Mouse (Mus musculus): ENCODE results near the gene Slc12a7. TPM values are rescaled to one million over a fixed set of nuclear protein-coding genes. Genes with fewer than 3 reads are reported as not detected.
"Not testable (repeated sequence)": the region's sequence is repeated elsewhere in the genome, so short reads cannot be mapped to it uniquely, and the experiment has no call there.

Slc12a7 gene
- polyA plus RNA-seq, 1 experiment from 2014 or later: 40.6 TPM

- H3K36me3 ChIP-seq (replicated peaks): no peaks in the 10 kb centered on the region
- no peaks in the 10 kb centered on the region for H3K27me3 ChIP-seq
- H3K27ac ChIP-seq: no peak overlapping the region
- no peaks in the 10 kb centered on the region for H3K9me3 ChIP-seq
- H3K9ac ChIP-seq: no peak overlapping the region
- H3K4me3 ChIP-seq (replicated peaks): no peak overlapping the region
- ATAC-seq (ENCODE audit: low FRiP score): no peak
- no peaks in the 10 kb centered on the region for H3K4me1 ChIP-seq
- no peak overlapping the region for H3K4me2 ChIP-seq
- 79% methylated on average over 9 of the region's 9 CpGs for WGBS
These were observed 31.6 kb upstream of the Slc12a7 start for GRCm38 (mm10) chr13:73701161-73701883.

GRCm38 (mm10) chr13:73702776-73703175, 30.1 kb upstream of the Slc12a7 start:
- Histone ChIP-seq H3K27me3 (no peaks in the 10 kb centered on the region), H3K9me3 (no peaks in the 10 kb centered on the region), H3K36me3 (replicated peaks) (no peaks in the 10 kb centered on the region), H3K4me2 (no peak overlapping the region), H3K4me3 (replicated peaks) (no peak overlapping the region), H3K27ac (no peak overlapping the region), H3K9ac (no peak overlapping the region), H3K4me1 (no peaks in the 10 kb centered on the region)
- 89% methylated on average over 4 of the region's 4 CpGs for WGBS
- ATAC-seq (ENCODE audit: low FRiP score): no peak

- H3K9ac ChIP-seq; H3K27me3 ChIP-seq; H3K27ac ChIP-seq; H3K9me3 ChIP-seq; H3K4me3 ChIP-seq (replicated peaks); H3K4me2 ChIP-seq; H3K36me3 ChIP-seq (replicated peaks); H3K4me1 ChIP-seq; ATAC-seq (ENCODE audit: low FRiP score): not testable (repeated sequence)
- whole genome bisulfite sequencing: 82% methylated on average over 4 of the region's 4 CpGs
These were observed 29.4 kb upstream of the Slc12a7 start for GRCm38 (mm10) chr13:73703486-73703885.

- Histone ChIP-seq H3K4me3 (replicated peaks) (no peak within 1 kb of the TSS), H3K9me3 (no peaks in the 10 kb centered on the region), H3K36me3 (replicated peaks) (no peaks in the 10 kb centered on the region), H3K4me2 (no peak within 1 kb of the TSS), H3K27me3 (no peaks in the 10 kb centered on the region), H3K27ac (no peak within 1 kb of the TSS), H3K9ac (no peak within 1 kb of the TSS), H3K4me1 (no peaks in the 10 kb centered on the region)
- 88% methylated on average over 7 of the region's 7 CpGs for WGBS
- ATAC-seq (ENCODE audit: low FRiP score): no peak
These were observed 28.1 kb upstream of the Slc12a7 start, which contains the start of gene Slc6a19 for GRCm38 (mm10) chr13:73704694-73705325. Gene Slc6a19, minus strand, starts transcription at chr13:73704865.

- H3K4me2 ChIP-seq: no peak overlapping the region
- H3K27me3 ChIP-seq: no peaks in the 10 kb centered on the region; the same call in 1 of the 2 replicates
- H3K9me3 ChIP-seq: no peaks in the 10 kb centered on the region
- H3K9ac ChIP-seq: no peak overlapping the region
- WGBS: 74% methylated on average over 6 of the region's 6 CpGs
- no peaks in the 10 kb centered on the region for H3K4me1 ChIP-seq
- no peaks in the 10 kb centered on the region for H3K36me3 ChIP-seq (replicated peaks)
- no peak overlapping the region for H3K4me3 ChIP-seq (replicated peaks)
- ATAC-seq (ENCODE audit: low FRiP score): no peak
- H3K27ac ChIP-seq: no peak overlapping the region
These were observed 23.4 kb upstream of the Slc12a7 start for GRCm38 (mm10) chr13:73709491-73709890.

GRCm38 (mm10) chr13:73711221-73711620, 21.7 kb upstream of the Slc12a7 start:
- Histone ChIP-seq H3K4me1 (no peaks in the 10 kb centered on the region), H3K27me3 (no peaks in the 10 kb centered on the region; the same call in 1 of the 2 replicates)
- 95% methylated on average over 5 of the region's 5 CpGs for WGBS

GRCm38 (mm10) chr13:73711803-73712202, 21.1 kb upstream of the Slc12a7 start:
- 83% methylated on average over 5 of the region's 5 CpGs for WGBS
- no peaks in the 10 kb centered on the region; the same call in 1 of the 2 replicates for H3K27me3 ChIP-seq
- no peak overlapping the region for H3K9ac ChIP-seq
- no peak overlapping the region for H3K4me2 ChIP-seq
- no peak overlapping the region for H3K27ac ChIP-seq
- no peaks in the 10 kb centered on the region for H3K36me3 ChIP-seq (replicated peaks)
- no peak overlapping the region for H3K4me3 ChIP-seq (replicated peaks)
- no peaks in the 10 kb centered on the region for H3K9me3 ChIP-seq
- no peak for ATAC-seq (ENCODE audit: low FRiP score)
- no peaks in the 10 kb centered on the region for H3K4me1 ChIP-seq

More at GRCm38 (mm10) chr13:73711221-73711620, 21.7 kb upstream of the Slc12a7 start:
- Histone ChIP-seq H3K36me3 (replicated peaks) (no peaks in the 10 kb centered on the region), H3K9ac (no peak overlapping the region), H3K9me3 (no peaks in the 10 kb centered on the region), H3K27ac (no peak overlapping the region), H3K4me3 (replicated peaks) (no peak overlapping the region), H3K4me2 (no peak overlapping the region)
- ATAC-seq (ENCODE audit: low FRiP score): no peak

- 73% methylated on average over 3 of the region's 3 CpGs for whole genome bisulfite sequencing
- Histone ChIP-seq H3K36me3 (replicated peaks) (no peaks in the 10 kb centered on the region), H3K9me3 (no peaks in the 10 kb centered on the region), H3K4me1 (no peaks in the 10 kb centered on the region), H3K4me3 (replicated peaks) (no peak overlapping the region), H3K27me3 (no peaks in the 10 kb centered on the region; the same call in 1 of the 2 replicates), H3K27ac (no peak overlapping the region), H3K9ac (no peak overlapping the region), H3K4me2 (no peak overlapping the region)
- ATAC-seq (ENCODE audit: low FRiP score): no peak
These were observed 20.7 kb upstream of the Slc12a7 start for GRCm38 (mm10) chr13:73712228-73712627.

GRCm38 (mm10) chr13:73713204-73713603, 19.7 kb upstream of the Slc12a7 start:
- no peak overlapping the region for H3K9ac ChIP-seq
- 90% methylated on average over 4 of the region's 4 CpGs for WGBS

GRCm38 (mm10) chr13:73714020-73714419, 18.9 kb upstream of the Slc12a7 start:
- no peaks in the 10 kb centered on the region for H3K9me3 ChIP-seq
- no peaks in the 10 kb centered on the region for H3K36me3 ChIP-seq (replicated peaks)
- no peaks in the 10 kb centered on the region for H3K4me1 ChIP-seq
- 55% methylated on average over 2 of the region's 2 CpGs for WGBS
- no peak for ATAC-seq (ENCODE audit: low FRiP score)
- H3K9ac ChIP-seq: no peak overlapping the region
- no peaks in the 10 kb centered on the region; the same call in 1 of the 2 replicates for H3K27me3 ChIP-seq
- no peak overlapping the region for H3K27ac ChIP-seq
- H3K4me2 ChIP-seq: no peak overlapping the region
- no peak overlapping the region for H3K4me3 ChIP-seq (replicated peaks)

More at GRCm38 (mm10) chr13:73713204-73713603, 19.7 kb upstream of the Slc12a7 start:
- Histone ChIP-seq H3K36me3 (replicated peaks) (no peaks in the 10 kb centered on the region), H3K4me3 (replicated peaks) (no peak overlapping the region), H3K4me1 (no peaks in the 10 kb centered on the region), H3K9me3 (no peaks in the 10 kb centered on the region), H3K27me3 (no peaks in the 10 kb centered on the region; the same call in 1 of the 2 replicates), H3K27ac (no peak overlapping the region), H3K4me2 (no peak overlapping the region)
- no peak for ATAC-seq (ENCODE audit: low FRiP score)

GRCm38 (mm10) chr13:73718225-73718624, 14.7 kb upstream of the Slc12a7 start:
- no peak overlapping the region for H3K9ac ChIP-seq
- no peak overlapping the region for H3K4me3 ChIP-seq (replicated peaks)
- H3K4me2 ChIP-seq: no peak overlapping the region
- no peaks in the 10 kb centered on the region for H3K9me3 ChIP-seq
- no peaks in the 10 kb centered on the region for H3K36me3 ChIP-seq (replicated peaks)
- no peak overlapping the region for H3K27ac ChIP-seq
- H3K27me3 ChIP-seq: no peaks in the 10 kb centered on the region; the same call in 1 of the 2 replicates
- ATAC-seq (ENCODE audit: low FRiP score): peak; percentile 41; the same call in 1 of the 2 replicates
- H3K4me1 ChIP-seq: no peaks in the 10 kb centered on the region
- WGBS: 1% methylated on average over 2 of the region's 2 CpGs

- no peak overlapping the region for H3K9ac ChIP-seq
- no peak for ATAC-seq (ENCODE audit: low FRiP score)
- 90% methylated on average over 4 of the region's 4 CpGs for WGBS
- H3K4me2 ChIP-seq: no peak overlapping the region
- no peaks in the 10 kb centered on the region for H3K27me3 ChIP-seq
- no peak overlapping the region for H3K27ac ChIP-seq
- no peaks in the 10 kb centered on the region for H3K9me3 ChIP-seq
- no peak overlapping the region for H3K4me3 ChIP-seq (replicated peaks)
- no peaks in the 10 kb centered on the region for H3K4me1 ChIP-seq
- no peaks in the 10 kb centered on the region for H3K36me3 ChIP-seq (replicated peaks)
These were observed 12.7 kb upstream of the Slc12a7 start for GRCm38 (mm10) chr13:73720241-73720640.
